Mouse (Mus musculus): ENCODE measurements around the gene Sipa1l3.

Gene Sipa1l3

DNA sequence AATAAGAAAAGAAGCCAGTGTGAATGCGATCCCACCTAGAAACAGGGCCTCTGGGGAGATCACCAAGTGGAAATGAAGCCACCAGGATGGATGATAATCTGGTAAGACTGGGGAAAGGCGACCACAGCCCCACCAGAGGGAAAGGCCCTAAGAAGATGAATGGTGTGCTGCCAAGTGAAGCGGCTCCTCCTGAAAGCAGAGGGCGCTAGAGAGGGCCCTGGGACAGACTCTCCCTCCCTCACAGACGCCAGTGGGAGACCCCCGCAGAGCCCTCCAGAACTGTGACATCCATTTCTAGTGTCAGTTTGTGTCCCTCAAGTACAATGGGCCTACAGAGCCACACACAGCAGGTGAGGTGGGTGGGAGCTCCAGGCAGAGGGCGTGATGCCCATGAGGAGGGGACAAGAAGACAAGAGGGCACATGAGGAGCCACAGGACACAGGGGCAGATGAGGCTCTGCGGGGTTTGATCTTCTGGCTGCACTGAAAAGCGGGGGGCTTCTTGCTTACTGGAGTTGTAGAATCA is 181.6 kb downstream of the Sipa1l3 start:
- no peak for DNase-seq (ENCODE audit: low spot score in 2 of 2)

DNA sequence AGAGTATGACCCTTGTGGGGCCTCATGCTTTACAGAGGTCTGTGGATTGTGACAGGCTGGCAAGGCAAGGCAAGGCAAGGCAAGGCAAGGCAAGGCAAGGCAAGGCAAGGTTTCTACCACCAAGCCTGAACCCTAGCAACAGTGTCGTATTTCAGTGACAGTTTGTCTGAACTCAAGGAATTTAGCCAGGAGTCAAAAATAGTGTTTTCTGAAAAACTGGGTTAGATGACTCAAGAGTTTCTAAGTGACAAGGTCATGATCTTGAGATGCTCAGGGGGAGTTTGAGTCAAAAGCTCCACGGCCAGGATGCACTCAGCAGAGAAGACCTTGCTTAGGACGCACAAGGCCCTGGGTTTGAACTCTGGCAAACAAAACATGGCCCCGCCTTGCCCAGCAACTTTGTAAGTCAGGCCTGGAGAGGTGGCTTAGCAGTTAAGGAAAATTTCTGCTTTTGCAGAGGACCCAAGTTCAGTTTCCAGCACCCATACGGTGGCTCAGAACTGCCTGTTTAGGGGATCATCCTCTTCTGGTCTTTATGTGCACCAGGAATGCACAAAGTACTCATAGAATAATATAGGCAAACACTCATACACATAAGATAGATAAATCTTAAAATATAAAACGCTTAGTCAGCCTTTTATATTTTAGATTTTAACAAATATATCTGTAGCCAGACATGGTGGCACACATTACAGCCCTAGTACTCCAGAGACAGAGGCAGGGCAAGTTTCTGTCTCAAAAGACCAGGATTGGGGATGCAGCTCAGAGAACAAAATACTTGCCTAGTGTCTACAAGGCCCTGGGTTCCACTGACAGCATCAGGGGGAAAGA is 182.4 kb downstream of the Sipa1l3 start:
- DNase-seq (ENCODE audit: low spot score in 2 of 2) = no peak

DNA sequence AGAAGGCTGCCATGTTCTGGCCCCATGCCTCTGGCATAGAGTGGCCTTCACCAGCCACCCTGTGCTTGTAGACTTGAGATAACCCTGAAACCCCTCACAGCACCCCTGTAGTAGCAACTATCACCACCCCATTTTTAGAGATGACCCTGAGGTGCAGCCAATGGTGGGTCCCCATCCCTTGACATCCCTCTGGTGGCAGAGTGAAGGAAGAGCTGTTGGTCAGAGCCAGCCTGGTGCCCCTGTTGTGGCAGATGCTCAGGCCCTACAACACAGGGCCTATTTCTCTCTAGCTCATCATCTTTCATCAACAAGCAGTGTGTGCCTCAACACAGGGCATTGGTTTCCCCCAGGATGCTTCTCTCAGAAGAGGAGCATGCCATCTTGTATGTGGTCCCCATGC is 183.2 kb downstream of the Sipa1l3 start:
- no peak for DNase-seq (ENCODE audit: low spot score in 2 of 2)

DNA sequence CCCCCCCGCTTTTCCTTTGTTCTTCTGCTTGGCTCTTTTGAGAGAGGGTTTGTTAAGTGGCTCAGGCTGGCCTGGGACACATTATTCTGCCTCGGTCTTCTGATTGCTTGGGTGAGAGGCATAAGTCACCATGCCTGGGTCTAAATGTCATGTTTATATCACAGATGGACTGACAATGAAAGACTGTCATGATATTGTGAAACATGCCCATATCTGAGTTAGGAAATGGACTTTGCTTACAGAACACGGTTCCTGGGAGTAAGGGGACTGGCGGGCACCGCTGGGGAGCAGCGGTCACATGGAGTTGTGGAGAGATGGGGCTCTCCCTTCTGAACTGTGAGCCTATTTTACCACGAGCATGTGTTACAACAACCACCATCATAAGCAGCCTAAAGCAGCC is 184.3 kb downstream of the Sipa1l3 start:
- no peak for DNase-seq (ENCODE audit: low spot score in 2 of 2)

DNA sequence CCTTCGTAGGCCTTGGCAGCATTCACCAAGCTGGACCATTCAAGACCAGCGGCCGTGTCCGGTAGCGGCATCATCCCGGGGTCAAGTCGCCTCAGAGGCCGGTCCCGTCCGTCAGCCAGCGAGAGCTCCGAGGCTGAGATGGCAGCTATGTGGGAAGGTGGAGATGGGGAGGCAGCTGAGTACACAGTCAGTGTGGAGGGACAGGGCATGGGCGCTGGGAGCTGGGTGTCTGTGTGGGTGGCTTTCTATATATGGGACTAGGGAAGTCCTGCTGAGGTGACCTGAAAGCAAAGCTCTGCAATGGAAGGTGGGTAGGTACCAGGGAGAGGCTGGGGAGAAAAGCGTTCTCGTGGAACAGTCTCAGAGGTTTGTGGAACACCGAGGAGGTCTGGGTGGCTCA is 189.5 kb downstream of the Sipa1l3 start:
- DNase-seq (ENCODE audit: low spot score in 2 of 2) = no peak

DNA sequence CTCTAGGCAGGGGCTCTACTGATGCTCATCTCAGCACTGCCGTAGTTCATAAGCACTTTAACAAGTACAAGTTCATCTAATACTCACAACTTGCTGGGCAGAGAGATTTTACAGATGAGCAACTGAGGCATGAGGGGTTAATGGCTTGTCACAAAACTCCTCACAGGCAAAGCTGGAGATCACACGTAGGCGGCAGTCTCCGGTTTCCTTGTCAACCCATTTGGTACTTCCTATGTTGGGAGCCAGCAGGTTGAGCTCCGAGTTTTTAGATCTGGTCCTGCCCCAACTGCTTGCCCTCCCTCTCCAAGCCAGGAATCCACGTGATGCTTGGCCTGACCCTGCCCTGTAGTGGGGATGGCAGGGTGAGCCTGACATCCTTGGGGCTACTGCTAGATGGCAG is 191.4 kb downstream of the Sipa1l3 start:
- DNase-seq (ENCODE audit: low spot score in 2 of 2) = no peak

DNA sequence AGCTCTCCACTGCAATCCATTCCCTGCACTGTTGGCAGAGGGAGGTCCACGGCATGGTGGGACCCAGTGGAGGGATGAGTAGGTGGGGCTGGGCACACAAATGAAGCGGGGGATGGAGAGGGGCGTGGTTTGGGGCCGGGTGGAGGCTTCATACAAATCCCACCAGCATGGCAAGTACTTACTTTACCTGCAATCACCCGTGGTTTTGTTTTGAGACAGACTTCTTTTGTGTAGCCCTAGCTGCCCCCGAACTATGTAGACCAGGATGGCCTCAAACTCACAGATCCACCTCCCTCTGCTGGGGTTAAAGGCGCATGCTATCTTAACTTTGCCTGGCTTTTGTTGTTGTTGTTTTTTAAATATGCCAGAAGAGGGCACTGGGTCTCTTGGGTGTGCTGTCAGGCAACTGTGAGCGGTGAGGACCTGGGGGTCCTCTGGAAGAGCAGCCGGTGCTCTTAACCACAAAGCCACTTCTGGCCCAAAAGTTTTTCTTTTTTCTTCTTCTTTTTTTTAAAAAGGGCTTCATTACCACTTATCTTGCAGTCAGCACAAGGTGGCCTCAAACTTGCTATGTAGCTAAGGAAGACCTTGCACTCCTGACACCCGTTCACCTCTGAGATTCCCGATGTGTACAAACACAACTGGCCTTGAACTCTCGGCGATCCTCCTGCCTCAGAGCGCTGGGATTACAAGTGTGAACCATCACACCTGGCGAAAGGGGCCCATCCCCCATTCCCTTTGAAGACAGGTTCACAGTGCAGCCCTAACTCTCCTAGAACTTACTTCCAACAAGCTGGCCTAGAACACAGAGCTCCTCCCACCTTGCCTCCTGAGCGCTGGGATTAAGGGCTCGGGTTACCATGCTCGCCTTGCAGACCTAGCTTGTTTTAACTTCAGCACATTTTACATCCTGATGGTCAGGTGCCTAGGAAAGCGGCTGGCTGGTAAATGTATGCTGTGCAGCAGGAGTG is 198.8 kb downstream of the Sipa1l3 start:
- no peak for DNase-seq (ENCODE audit: low spot score in 2 of 2)

DNA sequence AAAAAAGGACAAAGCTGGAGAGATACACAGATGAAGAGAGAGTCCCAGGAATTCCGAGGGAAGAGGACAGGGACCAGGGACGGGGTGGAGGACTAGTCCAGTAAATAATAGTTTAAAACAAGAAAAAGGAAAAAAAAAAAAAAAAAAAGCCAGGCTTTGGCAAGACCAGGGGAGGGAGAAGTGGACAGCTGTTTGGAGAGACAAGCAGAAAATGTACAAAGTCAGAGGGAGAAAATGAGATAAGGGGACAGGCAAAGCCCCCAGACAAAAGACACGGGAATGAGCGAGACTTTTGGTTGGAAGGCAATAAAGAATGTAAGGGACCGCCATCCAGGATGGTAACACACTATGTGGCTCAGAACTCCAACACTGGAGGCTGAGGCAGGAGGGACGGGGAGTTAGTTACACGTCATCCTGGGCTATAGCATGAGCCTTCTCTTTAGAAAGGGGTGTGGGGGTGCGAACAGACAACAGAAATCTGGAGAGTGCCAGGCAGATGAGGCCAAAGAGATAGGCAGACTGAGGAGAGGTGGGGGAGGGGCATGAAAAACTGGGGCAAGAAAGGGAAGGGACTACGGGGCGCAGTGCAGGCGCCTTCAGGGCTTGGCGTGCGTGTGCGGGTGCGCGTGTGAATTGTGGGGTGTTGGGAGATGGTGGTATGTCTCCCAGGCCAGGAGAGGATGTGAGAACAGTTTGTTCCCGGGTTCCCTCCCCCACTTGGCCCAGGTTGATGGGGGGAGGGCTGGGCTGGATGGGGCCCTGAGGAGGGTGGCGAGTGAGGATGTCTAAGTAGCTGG is 200.1 kb downstream of the Sipa1l3 start:
- no peak for DNase-seq (ENCODE audit: low spot score in 2 of 2)

DNA sequence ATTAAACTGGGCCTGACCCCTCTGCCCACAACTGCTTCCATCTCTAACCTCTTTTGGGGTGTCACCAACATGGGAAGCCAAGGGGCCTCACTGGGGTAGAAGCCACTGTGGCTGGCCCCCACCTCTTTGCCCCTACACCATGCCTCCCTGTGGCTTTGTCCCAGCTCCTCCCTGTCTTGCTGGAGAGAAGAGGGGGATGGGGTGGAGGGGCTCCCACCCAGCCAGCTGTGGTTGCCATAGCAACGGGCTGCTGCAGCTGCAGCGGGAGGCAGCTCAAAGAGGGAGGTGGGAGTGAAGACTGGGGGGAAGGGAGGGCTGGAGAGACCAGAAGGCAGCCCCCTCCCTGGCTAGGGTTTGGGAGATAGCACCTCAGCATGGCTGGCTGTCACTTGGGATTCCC is 200.9 kb downstream of the Sipa1l3 start:
- no peak for DNase-seq (ENCODE audit: low spot score in 2 of 2)

DNA sequence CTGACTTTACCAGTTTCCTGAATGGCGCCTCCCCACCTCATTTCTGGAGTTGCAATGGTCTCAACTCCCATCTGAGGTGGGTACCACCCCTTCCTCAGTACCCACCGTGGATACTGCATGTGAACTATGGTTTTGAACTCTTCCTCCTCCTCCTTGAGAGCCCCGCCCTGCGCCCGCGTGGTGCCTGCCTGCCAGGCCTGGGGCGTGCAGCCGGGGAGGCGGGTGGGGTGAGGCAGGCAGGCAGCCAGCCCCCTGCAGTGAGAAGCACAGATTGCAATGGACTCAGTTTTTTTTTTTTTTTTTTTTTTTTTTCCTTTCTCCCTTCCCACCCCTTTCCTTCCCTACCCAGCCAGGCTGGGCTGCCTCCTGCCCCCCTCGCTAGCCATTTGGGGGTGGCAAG is 201.5 kb downstream of the Sipa1l3 start:
- DNase-seq (ENCODE audit: low spot score in 2 of 2) = no peak

DNA sequence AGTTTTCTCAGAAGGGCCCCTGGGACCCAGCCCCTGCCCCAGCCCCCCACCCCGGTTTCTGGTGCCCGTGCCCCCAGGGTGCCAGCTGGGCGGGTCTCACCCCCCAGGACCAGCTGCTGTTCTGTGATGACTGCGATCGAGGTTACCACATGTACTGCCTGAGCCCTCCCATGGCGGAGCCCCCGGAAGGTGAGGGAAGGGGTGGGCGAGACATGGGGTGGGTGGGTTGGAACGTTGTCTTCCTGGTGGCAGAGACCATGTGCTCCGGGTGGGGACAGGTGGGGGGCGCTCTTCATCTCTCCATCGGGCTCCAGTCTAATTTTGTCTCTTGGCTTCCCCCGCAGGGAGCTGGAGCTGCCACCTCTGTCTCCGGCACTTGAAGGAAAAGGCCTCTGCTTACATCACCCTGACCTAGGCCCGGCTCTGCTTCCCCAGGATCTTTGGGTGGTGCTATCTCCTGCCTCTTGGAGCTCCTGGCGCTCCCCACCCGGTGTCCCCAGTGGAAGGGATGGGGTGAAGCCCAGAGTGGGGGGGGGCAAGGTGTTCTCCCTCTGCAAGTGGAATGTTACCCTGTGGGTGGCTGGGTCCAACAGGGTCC is 202.2 kb downstream of the Sipa1l3 start:
- DNase-seq (ENCODE audit: low spot score in 2 of 2) = no peak

DNA sequence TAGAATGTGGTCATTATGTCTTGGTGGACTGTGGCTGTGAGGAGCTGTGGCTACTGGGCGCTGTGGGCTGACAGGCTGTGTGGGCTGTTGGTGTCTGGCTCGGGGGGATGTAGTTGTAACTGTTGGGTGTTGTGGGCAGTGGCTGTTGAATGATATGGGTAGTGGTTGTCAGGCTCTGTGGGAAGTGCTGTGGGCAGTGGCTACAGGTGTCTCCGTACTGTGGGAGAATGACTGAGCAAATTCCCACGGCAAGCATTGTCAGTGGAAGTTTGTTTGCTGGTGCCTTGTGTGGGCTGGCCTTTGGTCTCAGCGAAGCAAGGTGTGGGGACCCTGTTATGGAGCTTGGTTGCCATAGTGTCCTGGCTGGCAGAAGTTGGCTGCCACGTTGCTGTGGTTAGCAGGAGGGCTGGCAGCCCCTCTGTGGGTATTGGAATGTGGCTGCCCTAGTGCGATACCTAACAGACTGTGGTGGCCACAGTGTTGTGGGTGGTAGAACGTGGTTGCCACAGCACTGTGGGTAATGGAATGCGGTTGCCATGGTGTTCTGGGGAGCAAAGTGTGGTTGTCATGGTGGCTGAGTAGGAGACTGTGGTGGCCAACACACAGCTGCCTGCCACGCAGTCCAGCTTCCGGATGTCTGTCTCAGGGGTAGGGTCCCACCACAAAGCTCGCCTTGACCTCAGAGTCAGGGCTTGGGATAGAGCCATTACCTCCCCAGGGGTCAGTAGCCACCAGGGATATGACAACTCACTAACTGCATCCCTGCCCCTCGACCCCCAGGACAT is 203.4 kb downstream of the Sipa1l3 start:
- DNase-seq (ENCODE audit: low spot score in 2 of 2) = no peak

DNA sequence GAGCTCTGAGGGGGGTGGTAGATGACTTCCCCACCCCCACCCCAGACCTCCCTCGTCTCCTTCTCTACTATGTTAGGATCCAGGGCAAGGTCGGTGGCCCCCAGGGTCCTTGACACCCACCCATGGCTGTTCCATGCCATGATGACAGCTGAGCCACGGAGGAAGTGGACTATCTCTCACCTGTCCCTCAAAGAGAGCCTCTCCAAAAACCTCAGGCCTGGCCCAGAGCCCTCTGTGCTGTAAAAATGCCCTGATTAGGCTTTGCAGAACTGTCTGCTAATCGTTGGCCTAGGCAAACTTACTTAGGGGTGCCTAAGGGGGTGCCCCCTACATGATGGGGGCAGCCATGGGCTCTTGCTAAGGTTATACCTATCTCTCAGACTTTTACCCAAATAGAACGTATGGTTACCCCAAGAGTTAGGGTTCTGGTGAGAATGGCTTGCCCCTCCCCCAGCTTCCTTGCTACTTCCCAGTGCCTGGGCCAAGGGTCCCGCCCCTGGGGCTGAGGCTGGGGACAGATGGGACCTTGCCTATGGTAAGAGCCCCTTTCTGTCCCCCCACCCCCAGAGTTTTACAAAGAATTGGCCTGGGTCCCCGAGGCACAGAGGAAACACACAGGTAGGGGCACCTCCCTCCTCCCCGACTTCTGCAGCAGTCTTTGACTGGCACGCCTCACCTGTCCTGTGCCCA is 204.7 kb downstream of the Sipa1l3 start:
- DNase-seq (ENCODE audit: low spot score in 2 of 2) = no peak

DNA sequence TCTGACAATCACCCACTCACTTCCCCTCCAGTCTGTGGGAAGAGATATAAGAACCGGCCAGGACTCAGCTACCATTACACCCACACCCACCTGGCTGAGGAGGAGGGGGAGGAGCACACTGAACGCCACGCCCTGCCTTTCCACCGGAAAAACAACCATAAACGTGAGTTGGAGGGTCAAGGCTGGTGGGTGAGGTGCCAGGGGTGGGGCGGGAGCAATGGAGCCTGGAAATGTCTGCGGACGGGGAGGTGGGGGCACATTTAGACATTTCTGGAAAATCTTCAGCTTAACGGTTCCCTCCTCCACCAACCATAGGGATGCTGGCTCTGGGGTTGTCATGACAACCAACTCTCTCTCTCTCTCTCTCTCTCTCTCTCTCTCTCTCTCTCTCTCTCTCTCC is 205.4 kb downstream of the Sipa1l3 start:
- DNase-seq (ENCODE audit: low spot score in 2 of 2) = no peak

DNA sequence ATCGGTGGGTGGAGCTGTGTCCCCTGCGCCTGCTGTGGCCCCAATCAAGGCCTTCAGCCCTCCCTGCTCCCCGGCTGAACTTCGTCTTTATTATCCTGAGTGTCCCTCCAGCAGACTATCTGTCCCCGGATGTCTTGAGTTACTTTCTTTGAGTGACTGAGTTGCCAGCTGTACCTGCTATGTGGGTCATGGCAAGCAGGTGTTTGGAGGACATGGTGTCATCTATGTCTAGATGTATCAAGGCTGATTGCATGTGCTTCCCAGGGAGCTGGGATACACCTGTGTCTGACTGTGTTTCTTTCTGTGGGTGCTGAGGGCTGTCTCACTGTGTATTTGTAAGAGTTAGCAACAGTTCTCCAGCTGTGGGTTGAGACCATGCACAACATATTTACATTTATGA is 208.7 kb downstream of the Sipa1l3 start:
- DNase-seq (ENCODE audit: low spot score in 2 of 2) = no peak

DNA sequence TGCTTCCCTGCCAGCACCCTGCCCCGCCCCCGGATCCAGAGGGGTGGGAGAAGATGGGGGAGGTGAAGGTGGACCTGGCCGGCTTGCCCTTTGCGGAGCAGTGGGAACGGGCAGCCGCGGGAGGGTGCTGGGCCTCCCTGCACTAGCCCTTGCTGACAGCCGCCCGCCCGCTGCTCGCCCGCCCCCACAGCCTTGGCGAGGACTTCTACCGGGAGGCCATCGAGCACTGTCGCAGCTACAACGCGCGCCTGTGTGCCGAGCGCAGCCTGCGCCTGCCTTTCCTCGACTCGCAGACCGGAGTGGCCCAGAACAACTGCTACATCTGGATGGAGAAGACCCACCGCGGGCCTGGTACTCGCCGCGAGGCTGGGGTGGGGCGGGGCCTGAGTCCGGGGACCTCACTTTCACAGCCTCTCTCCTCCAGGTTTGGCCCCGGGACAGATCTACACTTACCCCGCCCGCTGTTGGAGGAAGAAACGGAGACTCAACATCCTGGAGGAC is 209.2 kb downstream of the Sipa1l3 start:
- peak; percentile 21 to 32 for DNase-seq (ENCODE audit: low spot score in 2 of 2)

DNA sequence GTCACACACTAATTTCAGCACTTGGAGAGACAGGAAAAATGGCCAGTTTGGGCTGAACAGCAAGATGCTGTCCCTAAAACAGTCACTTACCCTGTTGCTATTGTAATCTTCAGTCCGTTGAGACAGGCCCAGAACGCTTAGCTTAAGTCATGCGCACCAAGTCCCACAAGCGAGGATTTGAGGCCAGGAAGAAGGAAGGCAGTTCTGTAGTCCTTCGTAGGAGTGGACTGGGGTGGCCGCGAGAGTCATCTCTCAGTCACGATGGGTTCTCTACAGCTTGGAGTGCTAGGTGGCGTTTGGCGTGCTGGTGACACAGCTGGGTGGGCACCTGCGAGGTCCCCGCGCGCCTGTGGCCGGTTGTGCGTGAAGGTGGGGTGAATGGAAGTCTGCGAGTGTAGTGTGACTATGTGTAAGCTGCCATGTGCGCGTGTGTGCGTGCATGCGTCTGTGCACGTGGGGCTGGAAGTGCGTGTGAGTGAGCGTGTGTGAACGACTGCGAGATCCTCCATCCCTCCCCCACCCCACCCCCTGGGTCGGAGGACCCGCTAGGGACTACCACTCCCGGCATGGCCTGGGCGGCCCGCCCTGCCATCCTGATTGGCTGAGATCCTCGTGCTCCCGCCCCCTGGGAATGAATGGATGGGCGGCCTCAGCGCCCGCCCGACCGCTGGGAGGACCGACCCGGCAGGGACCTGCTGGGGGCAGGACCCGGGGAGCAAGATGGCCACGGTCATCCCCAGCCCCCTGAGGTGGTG is 210.9 kb downstream of the Sipa1l3 start:
- peak; percentile 68 to 81 for DNase-seq (ENCODE audit: low spot score in 2 of 2)

DNA sequence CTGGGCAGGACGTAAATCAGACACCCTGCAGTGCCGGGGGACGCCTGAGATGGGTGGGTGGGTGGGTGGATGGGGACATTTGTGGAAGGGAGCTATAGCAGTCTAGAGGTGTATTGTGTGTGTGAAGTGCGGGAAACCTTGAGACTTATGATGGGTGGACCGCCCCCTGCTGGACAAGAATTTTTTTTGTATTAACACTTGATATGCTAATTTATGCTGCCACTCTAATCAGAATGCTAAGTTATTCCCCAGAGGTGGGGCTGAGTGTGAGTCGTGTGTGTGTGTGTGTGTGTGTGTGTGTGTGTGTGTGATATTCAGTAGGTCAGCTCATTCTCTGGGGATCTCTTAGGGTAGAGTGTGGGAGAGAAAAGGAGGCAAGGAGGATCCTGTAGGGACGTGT is 211.8 kb downstream of the Sipa1l3 start:
- DNase-seq (ENCODE audit: low spot score in 2 of 2) = peak in 1 of 2 experiments; percentile 62

DNA sequence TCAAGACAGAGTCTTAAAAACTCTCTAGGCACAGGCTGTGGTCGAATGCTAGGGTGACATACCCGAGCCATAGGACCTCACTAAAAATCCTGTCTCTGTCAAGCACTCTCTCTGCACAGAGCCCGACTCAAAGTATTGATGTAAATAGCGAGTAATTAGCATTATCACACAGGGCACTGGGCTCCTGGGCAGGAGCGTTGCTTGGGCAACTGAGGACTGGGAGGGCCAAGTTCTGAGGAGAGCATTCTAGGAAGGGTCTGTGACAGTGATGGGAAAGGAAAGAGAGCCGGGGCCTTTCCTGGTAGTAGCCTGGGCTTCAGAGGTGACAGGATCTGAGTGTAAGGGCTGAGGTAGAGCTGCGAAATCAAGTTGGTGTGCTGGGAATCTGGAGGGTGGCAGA is 212.3 kb downstream of the Sipa1l3 start:
- DNase-seq (ENCODE audit: low spot score in 2 of 2) = no peak

Data from spleen, postnatal 10 days (tissue).